Mouse (Mus musculus): ENCODE results near the gene Ttf1.
A peak's percentile ranks its signal among the peaks of the same experiment; 100 is the strongest.
"Not testable (repeated sequence)": the region's sequence is repeated elsewhere in the genome, so short reads cannot be mapped to it uniquely, and the experiment has no call there.

Gene Ttf1

DNA sequence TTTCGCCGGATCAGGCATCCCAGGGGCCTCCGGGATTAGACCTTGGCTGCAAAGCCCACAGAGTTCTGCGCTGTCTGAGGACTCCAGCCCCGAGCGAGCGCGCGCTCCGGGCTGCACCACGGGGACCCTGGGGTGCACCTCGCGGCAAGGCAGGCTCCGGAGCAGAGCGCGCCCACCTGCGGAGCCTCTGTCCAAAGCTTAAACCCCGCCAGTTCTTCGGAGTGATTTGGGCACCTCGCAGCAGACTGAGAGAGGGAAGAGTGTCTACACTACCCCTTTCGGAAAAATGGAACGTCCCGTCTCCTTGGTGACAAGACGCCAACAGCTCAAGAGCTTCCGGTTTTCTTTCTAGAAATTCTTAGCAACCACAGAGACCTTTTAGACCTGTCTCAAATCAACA lies 5.1 kb upstream of the Ttf1 start, which contains the start of gene Cfap77:
Gene Cfap77, minus strand, starts transcription at position 76 of the 400 bp plus-strand sequence.
- DNase-seq (ENCODE audit: low spot score), result peak; percentile 55

DNA sequence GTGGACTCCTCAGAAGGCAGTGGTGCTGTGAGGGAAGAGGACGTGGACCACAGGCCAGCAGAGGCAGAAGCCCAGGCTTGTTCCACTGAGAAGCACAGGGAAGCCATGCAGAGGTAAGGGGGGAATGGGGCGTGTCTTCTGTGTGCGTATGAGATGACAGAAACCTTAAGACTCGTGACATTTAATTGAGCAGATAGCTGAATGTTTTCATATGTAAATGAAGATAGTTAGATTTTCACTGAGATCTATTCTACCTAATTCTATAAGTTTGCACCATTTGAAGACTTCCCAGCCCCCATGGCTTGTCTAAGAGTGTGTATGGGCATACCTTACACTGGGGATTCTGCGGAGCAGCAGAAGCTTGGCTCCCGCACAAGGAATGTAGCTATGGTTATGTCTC lies 5.7 kb downstream of the Ttf1 start:
- DNase-seq (ENCODE audit: low spot score), result no peak

DNA sequence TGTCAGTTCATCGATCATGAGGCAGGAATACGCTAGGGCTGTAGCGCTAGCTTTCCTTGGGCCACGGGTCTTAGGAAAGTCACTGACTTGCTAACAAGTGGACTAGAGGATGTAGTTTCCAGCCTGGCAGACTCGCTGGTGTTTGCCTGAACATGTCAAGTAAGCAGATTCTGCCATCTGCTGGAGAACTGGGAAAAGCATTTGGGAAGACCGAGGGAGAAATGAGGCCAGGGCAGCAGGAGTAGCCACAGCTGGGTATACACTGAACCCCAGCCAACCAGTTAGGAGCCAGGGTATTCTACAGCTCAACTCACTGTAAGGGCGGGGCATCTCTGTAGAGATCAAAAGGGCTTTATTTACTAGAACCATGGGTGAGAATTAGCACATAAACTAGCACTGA lies 6.3 kb downstream of the Ttf1 start:
- no peak for DNase-seq (ENCODE audit: low spot score)

DNA sequence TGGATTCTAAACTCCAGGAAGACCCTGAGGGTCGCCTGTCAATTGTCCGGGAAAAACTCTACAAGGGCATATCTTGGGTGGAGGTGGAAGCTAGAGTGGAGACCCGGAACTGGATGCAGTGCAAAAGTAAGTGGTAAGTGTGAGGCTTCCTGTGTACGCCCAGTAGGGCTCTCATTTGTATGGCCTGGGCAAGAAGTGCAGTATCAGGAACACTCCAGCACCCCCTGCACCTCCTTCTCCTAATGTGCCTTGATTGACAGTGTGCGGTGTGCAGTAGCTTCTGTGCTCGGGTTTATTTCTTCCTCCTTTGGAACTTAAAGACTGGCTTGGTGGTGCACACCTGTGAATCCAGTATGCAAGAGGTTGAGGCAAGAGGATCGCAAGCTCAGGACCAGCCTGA lies 14.6 kb downstream of the Ttf1 start:
- no peak for DNase-seq (ENCODE audit: low spot score)

DNA sequence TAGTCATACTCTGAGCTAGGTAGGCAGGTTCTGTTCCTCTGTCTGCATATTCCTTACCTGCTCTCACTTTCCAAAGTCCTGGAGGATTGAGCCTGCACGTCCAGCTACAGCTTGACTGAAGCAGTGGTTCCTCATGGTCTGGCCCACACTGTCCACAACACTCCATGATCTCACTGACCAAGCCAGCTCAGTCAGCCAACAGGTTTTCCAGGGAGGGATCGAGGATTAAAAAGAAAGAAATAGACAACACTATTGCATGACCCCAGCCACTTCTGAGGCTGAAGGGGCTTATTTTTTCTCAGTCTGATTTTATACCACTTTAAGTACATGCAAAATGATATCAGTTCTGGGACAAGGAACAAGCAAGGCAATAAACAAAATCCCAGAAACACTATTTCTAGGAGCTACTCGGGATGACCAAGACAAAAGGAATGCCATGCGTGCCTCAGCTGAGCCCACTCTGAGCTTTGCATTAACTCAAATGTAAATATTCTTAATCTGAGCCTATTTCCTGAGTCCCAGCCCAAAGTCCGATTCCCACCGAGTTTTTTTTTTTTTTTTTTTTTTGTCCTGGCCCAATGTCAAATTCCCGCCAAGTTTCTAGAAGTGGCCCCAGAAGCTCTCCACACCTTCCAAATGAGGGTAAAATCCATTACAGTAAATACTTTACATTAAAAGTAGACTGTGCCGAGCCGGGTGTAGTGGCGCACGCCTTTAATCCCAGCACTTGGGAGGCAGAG lies 15.4 kb downstream of the Ttf1 start:
- no peak for DNase-seq (ENCODE audit: low spot score)

DNA sequence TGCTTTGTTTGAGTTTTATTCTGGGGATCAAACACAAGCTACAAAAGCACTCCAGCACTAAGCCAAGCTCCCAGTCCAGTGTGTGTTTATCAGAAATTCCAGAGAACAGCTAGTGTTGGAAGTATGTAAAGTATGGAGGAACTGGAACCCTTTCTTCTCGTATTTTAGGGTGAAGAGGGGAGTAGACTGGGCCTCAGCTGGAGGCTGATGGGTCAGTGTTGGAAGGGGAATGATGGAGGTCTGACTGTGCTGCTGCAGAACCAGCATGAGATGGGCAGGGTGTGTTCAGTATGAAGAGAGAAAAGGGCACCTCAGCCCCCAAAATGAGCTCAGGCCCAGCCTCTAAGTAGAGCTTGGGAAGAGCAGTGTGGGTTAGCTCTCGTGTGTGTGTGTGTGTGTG lies 16.2 kb downstream of the Ttf1 start:
- DNase-seq (ENCODE audit: low spot score), result no peak

DNA sequence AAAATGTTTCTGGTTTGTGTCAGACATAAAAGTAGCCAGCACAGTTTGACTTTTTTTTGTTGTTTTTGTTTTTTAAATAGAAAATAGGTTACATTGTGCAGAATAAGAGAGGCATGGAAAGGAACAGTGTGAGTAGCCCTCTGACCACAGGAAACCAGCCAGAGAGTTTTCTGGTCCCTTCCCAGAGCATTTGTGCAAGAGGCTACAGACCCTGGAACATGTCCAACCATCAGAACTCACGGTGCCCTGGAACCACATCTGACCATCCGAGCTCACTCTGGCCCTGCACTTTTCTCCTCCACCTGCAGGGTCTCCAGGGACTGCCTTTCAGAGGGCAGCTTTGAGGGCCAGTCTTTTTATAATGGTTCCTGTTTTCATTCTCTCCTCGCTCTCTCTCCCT lies 21.9 kb downstream of the Ttf1 start:
- no peak for DNase-seq (ENCODE audit: low spot score)

DNA sequence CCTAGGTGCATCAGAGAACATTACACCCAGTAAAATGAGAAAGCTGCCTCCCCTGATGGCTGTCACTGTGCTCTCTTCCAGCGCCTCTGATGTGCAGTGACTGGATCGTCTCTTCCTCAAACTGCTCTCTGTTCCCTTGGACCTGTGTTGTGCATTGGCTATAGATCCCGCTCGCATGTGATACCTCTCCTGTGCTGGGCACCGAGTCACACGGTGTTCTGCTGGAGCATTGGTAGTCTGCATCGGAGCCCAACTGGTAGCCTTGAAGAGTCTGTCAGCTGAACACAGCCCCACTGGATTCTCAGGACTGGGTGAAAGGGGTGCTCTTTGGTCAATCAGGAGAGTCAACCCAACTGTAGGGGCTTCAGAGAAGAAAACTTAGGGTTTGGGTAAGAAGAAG lies 26.0 kb downstream of the Ttf1 start:
- DNase-seq (ENCODE audit: low spot score), result no peak

DNA sequence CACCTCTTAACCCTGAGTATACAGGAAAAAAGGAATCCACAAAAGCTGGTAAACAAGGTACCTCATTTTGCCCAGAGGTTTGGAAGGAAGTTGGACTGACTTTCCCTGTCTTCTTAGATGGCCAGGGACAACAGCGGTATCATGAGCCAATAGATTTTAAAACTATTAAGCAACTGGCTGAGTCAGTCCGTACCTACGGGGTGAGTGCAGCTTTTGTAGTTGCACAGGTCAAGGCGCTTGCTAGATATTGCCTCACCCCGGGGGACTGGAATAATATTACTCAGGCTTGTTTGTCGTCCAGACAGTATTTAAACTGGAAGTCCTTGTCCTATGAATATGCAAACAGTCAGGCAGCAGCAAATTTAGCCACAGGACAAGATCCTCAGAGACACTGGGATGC lies 29.2 kb downstream of the Ttf1 start:
- DNase-seq (ENCODE audit: low spot score), result not testable (repeated sequence)

DNA sequence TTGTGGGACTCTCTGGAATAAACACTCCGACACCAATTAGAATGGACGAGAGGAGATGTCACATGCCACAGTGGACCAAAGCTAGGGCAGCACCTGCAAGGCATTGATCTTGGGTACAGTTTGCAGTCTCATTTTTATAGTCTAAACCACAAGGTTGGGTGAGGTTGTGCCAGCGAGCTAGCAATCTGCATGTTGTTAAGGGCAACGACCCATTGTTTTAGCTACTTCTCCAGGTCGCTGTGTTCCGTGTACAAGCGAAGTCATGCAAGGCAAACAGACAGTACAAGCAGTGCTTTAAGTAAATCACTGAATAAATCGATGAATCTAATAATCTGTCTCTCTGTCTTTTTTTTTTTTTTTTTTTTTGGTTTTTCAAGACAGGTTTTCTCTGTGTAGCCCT lies 35.6 kb downstream of the Ttf1 start:
- DNase-seq (ENCODE audit: low spot score), result no peak

DNA sequence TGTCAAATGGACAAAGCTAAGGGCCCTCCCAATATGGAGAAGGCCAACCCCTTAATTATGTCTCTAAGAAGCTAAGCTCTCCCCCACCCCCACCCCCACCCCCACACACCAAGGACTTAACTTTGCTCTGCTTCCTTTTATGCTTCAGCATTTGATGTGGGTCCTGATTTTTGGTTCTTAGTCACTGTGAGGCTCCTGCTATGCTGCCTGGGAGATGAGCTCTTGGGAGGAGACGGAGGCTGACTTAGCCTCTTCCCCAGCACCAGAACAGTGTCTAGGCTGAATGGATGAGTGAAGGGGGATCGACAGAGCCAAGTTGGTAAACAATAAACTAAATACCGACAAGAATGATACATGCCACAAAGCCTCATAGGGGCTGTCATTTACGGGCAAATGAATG lies 36.7 kb downstream of the Ttf1 start:
- DNase-seq (ENCODE audit: low spot score), result no peak

DNA sequence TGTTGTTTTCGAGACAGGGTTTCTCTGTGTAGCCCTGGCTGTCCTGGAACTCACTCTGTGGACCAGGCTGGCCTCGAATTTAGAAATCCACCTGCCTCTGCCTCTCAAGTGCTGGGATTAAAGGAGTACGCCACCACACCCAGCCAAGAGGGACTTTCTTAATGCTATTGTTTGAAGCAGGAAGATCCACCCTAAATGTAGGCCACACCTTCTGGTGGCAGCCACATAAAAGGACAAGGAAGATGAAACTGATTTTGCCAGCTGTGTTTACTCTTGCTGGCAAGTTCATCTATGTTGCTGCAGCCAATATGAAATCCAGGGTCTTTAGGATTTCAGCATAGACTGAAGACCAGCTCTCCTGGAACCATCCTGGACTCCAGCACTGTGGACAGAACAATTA lies 37.4 kb downstream of the Ttf1 start:
- no peak for DNase-seq (ENCODE audit: low spot score)

DNA sequence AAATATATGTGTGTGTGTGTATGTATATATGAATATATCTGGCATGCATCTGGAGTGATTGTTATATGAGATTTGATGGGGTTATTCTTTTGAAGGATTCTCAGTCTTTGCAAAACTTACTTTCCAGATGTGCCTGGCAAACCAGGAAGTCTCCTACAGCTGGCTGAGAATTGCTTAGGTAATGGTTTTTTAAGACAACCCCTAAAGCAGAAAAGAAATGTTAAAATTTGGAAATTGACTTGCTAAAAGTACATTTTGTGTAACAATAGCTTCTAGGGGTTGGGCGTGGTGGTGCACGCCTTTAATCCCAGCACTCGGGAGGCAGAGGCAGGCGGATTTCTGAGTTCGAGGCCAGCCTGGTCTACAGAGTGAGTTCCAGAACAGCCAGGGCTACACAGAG lies 37.9 kb downstream of the Ttf1 start:
- DNase-seq (ENCODE audit: low spot score), result not testable (repeated sequence)

DNA sequence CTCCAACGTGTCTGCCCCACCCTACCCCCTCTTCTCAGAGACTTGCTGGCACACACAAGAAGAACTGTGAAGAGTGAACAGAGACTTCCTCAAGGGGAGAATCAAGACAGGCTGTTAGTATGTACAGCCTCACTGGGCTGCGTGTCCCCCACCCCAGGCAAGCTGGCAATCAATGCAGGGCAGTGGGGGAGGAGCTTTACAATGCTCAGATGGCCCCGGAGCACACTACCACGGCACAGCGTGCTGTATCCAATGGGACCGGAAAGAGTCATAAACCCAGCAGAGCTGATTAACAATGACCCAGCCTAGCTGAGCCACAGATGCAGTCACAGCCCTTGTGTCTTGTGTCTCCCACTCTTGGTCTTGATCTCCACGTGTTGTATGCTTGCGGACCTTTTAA lies 38.7 kb downstream of the Ttf1 start:
- DNase-seq (ENCODE audit: low spot score), result no peak

DNA sequence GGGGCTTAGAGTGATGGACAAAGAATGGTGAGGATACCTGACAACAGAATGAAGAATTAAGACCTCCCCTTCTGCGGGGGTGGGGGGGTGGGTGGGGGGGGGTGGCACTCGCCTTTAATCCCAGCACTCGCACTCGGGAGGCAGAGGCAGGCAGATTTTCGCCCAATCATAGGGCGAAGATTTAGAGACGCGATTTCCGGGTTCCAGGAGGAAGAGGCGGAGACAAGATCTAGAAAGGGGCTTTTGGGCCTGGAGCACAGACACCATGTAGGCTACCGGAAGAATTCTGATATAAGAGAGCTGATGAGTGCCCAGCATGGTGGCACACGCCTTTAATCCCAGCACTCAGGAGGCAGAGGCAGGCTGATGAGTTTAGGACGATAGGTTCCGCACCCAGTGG lies 39.6 kb downstream of the Ttf1 start:
- DNase-seq (ENCODE audit: low spot score), result no peak

DNA sequence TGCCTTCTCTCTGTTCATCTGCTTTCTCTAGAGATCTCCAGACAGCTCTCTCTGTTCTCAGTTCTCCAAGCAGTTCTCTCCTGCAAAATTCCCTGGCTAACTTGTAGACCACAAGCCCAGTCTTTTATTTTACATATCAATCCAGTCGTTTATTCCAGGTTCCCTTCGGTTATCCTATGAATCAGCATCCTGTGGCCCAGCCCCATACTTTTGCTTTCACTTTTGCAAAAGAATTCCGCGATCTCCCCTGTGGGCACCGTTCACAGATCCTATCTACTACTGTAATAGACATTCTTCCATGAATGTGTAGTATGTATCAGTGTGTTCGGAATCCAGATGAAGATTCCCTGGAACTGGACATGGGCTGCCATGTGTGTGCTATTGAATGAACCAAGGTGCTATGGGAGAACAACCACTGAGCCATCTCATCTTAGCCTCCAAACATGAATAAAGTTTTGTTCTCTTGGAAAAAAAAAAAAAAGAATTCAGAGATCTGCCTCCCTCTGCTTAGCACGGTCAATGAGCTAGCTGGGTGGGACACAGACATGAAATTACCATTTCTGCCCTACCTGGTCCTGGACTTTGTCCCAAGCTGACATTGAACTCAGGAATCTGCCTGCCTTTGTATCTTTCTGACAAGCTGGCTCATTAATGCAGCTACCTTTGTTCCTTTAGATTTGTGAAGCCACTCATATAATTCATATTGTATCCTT lies 40.9 kb downstream of the Ttf1 start:
- DNase-seq (ENCODE audit: low spot score), result no peak

DNA sequence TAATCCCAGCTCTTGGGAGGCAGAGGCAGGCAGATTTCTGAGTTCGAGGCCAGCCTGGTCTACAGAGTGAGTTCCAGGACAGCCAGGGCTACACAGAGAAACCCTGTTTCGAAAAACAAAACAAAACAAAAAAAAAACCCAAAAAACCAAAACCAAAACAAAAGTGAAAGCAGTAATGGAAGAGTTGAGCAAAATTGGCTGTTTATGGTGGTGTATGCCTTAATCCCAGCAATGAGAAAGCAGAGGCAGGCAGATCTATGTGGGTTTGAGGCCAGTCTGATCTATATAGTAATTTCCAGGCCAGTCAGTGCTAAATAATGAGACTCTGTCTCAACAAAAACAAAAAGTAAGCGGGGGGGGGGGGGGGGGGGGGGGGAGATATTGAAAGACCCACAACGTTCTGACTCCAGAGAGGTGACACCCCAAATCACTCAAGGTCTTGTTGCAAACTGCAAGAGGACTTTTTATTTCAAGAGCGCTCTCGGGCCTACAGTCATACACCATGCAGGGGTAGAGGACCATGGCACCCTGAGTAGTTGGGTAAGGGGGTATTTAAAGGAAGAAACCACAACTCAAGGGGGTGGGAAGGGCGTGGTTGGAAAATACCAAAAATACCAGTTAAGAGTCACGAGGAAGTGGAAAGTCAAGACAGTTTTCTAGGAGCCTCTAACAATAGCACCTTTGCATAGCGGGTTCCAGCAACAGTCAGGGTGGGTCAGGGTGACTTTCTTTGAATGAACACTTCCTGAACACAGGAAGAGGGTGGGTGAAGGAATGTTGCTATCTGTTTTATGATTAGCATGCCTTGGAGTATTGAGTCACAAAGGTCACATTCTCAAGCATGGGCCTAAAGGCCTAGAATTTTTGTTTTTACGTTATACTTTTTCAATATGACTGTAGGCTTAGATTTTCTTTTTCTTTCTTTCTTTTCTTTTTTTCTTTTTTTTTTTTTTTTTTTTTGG lies 42.6 kb downstream of the Ttf1 start:
- not testable (repeated sequence) for DNase-seq (ENCODE audit: low spot score)

DNA sequence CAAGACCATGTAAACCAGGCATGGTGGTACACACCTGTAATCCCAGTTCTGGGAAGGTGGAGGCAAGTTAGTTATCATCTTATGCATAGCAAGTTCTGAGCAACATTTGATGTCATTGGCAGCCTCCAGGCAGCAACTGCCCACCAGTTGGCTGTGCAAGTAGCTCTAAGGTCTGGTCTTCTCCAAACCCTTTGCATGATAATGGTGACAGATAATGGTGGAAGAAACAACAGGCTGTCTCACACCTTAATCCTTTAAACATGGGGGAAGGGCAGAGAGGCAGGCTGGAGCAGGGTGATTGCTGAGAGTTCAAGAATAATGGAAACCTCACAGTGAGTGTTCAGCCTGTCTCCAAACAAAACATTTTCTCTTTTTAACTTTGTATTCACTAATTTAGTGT lies 60.9 kb downstream of the Ttf1 start:
- DNase-seq (ENCODE audit: low spot score), result no peak

DNA sequence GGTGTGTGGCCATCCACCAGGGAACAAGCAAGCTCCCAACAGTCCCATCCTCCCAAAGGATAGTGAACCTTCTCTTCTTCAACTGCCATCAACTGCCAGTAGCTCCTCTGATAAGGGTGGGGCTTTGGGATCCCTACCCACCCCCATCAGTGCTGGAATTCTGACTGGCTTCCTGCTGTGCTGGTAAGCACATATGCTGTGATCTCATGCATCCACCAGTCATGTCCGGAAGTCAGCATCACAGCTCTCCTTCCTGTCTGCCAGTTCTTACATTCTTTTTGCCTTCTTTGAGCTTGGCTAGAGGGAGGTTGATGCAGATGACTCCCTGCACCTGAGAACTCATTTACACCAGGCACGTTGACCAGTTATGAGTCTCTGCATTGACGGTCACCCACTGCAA lies 62.4 kb downstream of the Ttf1 start:
- no peak for DNase-seq (ENCODE audit: low spot score)

DNA sequence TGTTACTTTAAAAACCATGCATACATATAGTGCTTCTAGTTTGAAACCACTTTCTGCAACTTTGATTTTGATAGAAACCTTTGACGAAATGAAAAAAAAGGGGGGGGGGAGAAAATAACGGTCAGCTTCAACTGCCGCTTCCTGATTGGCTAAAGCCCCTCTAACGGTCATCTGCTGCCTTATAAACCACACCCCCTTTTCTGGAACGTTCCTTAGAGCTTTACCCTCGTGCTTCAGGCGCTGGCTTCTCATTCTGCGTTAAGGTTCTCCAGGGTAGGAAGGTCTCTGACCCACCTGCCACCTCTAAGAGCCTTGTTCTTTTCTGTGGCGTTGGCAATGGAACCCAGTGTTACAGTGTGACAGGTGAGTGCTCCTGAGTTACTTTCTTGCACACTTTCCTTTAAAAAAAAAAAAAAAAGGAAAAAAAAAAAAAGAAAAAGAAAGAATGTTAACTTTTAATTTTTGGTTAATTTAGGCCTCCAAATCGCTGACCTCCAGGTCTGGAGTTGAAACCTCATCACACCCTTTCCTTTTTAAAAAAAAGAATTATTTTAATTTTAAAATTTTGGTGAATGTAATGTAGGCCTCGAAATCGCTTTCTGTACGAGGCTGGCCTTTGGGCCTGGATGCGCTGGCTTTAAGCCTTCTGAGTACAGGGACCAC lies 64.0 kb downstream of the Ttf1 start, which contains the start of gene Setx:
Gene Setx, plus strand, starts transcription at position 275 of the 663 bp plus-strand sequence.
- DNase-seq (ENCODE audit: low spot score), result no peak

DNA sequence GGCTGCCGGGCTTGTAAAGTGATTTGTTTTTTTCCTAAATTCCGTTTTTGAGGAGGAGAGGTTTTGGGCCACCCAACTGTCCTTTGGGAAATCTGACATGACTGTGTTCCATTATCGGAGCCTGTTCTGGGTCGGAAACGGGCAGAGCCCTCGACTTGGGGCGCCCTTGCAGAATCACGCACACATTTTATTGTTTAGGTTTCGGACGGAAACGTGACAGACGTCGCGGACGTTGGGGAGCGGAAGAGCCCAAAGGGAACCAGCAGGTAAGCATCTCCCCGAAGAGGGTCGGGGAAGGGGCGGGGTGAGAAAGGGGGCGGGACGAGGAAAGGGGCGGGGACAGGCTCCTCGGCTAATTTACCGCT lies 64.5 kb downstream of the Ttf1 start:
- DNase-seq (ENCODE audit: low spot score), result no peak

Measured in c-Kit-positive CD71-positive TER-119-positive erythroid progenitor cells, embryonic 14.5 days (primary cell).